Mouse (Mus musculus): ENCODE measurements around the gene Olfr12.

GRCm38 (mm10) chr1:92634569-92634968, 17.0 kb downstream of the Olfr12 start:
- TF ChIP-seq CTCF (IDR thresholded peaks at IDR 0.05; ENCODE audit: control insufficient read depth, insufficient read depth, insufficient read length) (no peak), USF1 (IDR thresholded peaks at IDR 0.05; ENCODE audit: low read depth) (no peak), CEBPB (IDR thresholded peaks at IDR 0.05; ENCODE audit: low read depth) (no peak), MYOG (IDR thresholded peaks at IDR 0.05; ENCODE audit: control insufficient read depth, extremely low read depth, insufficient read length) (no peak), MYOD1 (IDR thresholded peaks at IDR 0.05; ENCODE audit: control insufficient read depth, insufficient read length, low read depth) (no peak), MAX (IDR thresholded peaks at IDR 0.05) (no peak), FOSL1 (IDR thresholded peaks at IDR 0.05; ENCODE audit: insufficient read depth, low read length, poor library complexity, severe bottlenecking) (no peak)
